Mouse (Mus musculus) spleen, adult 2 months (tissue): ENCODE measurements around the gene 1700029P11Rik. TPM values are rescaled to one million over a fixed set of nuclear protein-coding genes. Genes with fewer than 3 reads are reported as not detected.

Experiments
- DNase-seq, 2 experiments: peaks; one replicate each; pipeline versions ENCODE4 v3.0.0 to v3.0.0-alpha.2; 2012 to 2021; ENCODE audit warnings: low spot score in 2 of 2, low read depth in 1 of 2
- H3K27ac ChIP-seq: fragments of 200-500 bp; 2 replicates; pipeline ENCODE4 v1.5.1; 2012; ENCODE audit warnings: low read length, inconsistent platforms; ENCODE audit not compliant: insufficient read depth
- H3K27me3 ChIP-seq: fragments of 200-500 bp; 2 replicates; pipeline ENCODE4 v1.6.1; 2012; ENCODE audit warnings: mild to moderate bottlenecking, moderate library complexity, low read length, inconsistent platforms; ENCODE audit not compliant: control insufficient read depth, insufficient read depth
- H3K36me3 ChIP-seq: fragments of 200-500 bp; 2 replicates; pipeline ENCODE4 v1.6.1; 2012; ENCODE audit warnings: mild to moderate bottlenecking, low read length, inconsistent platforms; ENCODE audit not compliant: control insufficient read depth, insufficient read depth
- H3K4me1 ChIP-seq: fragments of 200-500 bp; 2 replicates; pipeline ENCODE4 v1.6.1; 2011; ENCODE audit warnings: inconsistent platforms; ENCODE audit not compliant: control insufficient read depth, insufficient read depth, insufficient read length
- H3K4me3 ChIP-seq: fragments of 200-500 bp; 2 replicates; pipeline ENCODE4 v1.5.1; 2011; ENCODE audit warnings: mild to moderate bottlenecking, inconsistent platforms; ENCODE audit not compliant: insufficient read depth, insufficient read length; ENCODE audit errors: extremely low read depth
- CTCF ChIP-seq: fragments of 200-500 bp; IDR thresholded peaks from 2 replicates; pipeline ENCODE4 v1.5.1; 2011; ENCODE audit warnings: mild to moderate bottlenecking, inconsistent platforms; ENCODE audit not compliant: insufficient read depth, insufficient read length, insufficient replicate concordance; ENCODE audit errors: extremely low read depth
- POLR2A ChIP-seq: fragments of 200-500 bp; IDR thresholded peaks from 2 replicates; pipeline ENCODE4 v1.6.1; 2011; ENCODE audit warnings: low read depth, low read length, inconsistent platforms
- WGBS: fragments of 180-500 bp; shearing (Covaris S2); methylation state at CpG from one replicate; pipeline ENCODE4 v1.1.7; 2018; 5-methylcytosine and 5-hydroxymethylcytosine counted together
- polyA plus RNA-seq: library from polyadenylated mRNA; depleted of rRNA; stranded (reverse); fragments of >200 nt; gene quantifications from 2 replicates; pipeline ENCODE4 v1.2.3, GENCODE M21; 2012

The 1700029P11Rik gene
- polyA plus RNA-seq, 1 experiment, result not detected

DNA sequence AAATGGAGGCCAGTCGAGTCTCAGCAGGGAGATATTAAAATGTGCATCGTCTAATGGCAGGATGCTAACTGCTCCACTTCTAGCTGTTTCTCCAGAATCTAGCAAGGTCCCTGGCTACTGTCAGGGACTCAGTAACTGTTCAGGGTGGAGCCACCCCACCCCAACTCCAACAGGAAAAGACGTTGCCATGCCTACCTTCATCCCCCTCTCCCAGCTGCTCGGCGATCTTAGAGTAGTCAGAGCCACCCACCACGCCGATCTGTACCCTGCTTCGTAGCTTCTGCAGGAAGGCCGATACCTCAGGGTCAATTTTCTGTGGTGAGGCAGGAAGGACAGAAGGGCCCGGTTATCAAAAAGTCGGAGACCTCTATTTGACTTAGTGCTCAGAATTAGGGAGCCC lies 22.7 kb upstream of the 1700029P11Rik start:
- 91% methylated on average over 11 of the region's 11 CpGs for whole genome bisulfite sequencing

DNA sequence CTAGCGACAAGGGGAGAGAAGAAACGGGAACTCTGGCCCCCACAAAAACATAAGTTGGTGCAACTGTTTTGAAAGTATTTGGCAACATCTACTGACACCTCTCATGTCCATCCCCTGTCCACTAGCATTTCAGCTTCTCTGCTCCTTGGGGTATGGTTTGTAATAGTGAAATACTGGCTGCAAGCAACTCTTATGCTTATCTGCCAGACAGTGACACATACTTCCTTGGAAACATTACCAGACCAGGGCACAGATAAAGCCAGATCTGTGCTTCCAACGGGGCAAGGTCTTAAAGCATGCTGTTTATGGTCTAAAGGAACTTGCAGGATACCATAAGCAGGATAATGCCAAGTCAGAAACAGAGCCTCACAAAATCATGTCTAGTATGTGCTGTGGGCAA lies 21.4 kb upstream of the 1700029P11Rik start:
- 88% methylated on average over 3 of the region's 3 CpGs for WGBS
- no peak for DNase-seq
- no peak overlapping the region for H3K27ac ChIP-seq

More for the DNA sequence above, 22.7 kb upstream of the 1700029P11Rik start:
- H3K27ac ChIP-seq, result no peak overlapping the region
- DNase-seq, result no peak
- no peaks in the 10 kb centered on the region for H3K4me1 ChIP-seq
- H3K27me3 ChIP-seq, result no peaks in the 10 kb centered on the region
- H3K4me3 ChIP-seq, result no peak overlapping the region
- no peak for TF ChIP-seq POLR2A
- TF ChIP-seq CTCF, result no peak
- H3K36me3 ChIP-seq, result peaks cover 6% of the 10 kb centered on the region; the same call in 1 of the 2 replicates

DNA sequence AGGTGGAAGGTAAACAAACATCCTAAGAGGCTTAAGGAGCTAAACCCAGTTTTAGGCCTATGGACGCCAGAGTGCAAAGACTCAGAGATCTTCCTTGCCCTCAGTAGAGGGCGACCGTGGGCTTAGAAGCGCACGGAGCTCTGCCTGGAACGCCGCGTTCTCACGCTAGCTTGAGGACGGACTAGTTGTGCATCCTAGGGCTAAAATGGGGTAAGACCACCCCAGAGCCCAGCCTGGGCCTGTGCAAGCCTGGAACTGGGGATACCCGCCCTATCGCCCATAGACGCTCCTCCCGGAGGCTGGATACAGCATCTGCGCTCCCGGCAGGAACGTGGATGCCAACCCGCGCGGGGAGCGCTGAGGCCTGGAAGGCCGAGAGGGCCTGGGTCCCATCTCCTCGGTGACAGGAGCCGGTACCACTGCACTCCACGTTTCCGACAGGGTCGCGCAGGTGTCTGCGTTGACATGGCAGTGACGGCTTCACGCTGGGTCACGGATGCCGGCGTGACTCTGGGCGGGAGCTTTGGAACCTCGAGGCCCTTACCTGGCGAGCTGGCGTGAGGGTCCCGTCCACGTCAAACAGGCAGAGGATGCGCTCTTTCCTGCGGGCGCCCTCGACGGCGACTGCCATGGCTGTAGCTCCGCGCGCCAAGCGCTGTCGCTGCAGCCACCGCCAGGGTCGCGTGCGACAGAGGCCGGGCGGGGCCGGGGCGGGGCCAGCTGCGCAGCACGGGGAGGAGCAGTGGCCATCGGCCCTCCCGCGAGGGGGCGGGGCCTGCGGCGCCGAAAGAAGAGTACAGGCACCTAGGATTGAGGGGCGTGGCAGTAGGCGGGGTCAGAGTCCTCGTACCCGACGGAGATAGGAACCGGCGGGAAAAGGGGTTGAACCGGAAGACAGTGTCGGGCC lies 19.9 kb upstream of the 1700029P11Rik start, which contains the start of gene Pmm1:
Gene Pmm1 (minus strand): TSS at position 760 of the 907 bp plus-strand sequence.
- Histone ChIP-seq H3K27me3 (no peaks in the 10 kb centered on the region), H3K36me3 (peaks cover 1% of the 10 kb centered on the region; the same call in 1 of the 2 replicates), H3K27ac (peak within 1 kb of the TSS; percentile 35; the same call in 1 of the 2 replicates), H3K4me1 (no peaks in the 10 kb centered on the region), H3K4me3 (peak within 1 kb of the TSS; percentile 66)
- DNase-seq, result peak; percentile 95 to 100
- under 1% methylated on average over 77 of the region's 77 CpGs for WGBS
- TF ChIP-seq CTCF (peak; percentile 56; the same call in 1 of the 2 replicates), POLR2A (no peak)

More for the DNA sequence above, 21.4 kb upstream of the 1700029P11Rik start:
- TF ChIP-seq POLR2A, result no peak
- TF ChIP-seq CTCF, result no peak
- H3K36me3 ChIP-seq, result peaks cover 5% of the 10 kb centered on the region; the same call in 1 of the 2 replicates
- no peaks in the 10 kb centered on the region for H3K27me3 ChIP-seq
- H3K4me3 ChIP-seq, result no peak overlapping the region
- no peaks in the 10 kb centered on the region for H3K4me1 ChIP-seq

DNA sequence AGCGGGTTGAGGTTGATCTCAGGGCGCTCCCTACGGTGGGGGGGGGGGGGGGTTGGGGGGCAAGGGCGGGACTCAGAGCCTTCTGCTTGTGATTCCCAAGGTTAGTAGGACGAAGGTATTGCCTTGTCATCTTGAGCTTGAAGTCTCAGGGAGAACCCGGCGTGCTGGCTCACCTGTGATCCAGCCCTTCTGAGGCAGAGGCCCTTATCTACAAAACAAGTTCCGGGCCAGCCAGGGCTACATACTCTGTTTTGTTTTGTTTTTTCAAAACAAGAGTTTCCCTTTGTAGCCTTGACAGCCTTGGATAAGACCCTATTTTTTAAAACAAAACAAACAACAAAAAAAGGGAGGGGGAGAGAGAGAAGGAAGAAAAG lies 19.3 kb upstream of the 1700029P11Rik start:
- no peaks in the 10 kb centered on the region for H3K4me1 ChIP-seq
- no peak overlapping the region for H3K27ac ChIP-seq
- peak overlapping the region; percentile 56 for H3K4me3 ChIP-seq
- 0% methylated on average over 6 of the region's 8 CpGs for WGBS
- no peaks in the 10 kb centered on the region for H3K36me3 ChIP-seq
- DNase-seq, result no peak
- no peak for TF ChIP-seq POLR2A
- TF ChIP-seq CTCF, result no peak
- no peaks in the 10 kb centered on the region for H3K27me3 ChIP-seq

DNA sequence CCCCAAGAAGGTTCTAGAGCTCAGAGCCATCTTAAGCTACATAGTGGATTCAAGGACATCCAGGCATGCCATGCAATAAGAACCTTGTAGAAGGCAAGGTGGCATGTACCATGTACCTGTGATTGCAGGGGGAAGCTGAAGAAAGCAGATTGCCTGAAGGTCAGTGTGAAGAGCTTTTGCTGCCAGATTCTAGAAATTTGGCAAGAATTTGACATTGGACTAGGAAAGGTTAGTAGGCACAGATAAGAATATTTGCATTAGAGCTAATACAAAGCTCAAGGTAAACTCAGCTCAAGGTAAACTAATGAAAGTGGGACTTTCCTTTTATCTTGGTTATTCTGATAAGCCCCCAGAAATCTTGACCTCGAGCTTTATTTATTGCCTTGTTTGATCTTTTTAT lies 16.1 kb upstream of the 1700029P11Rik start:
- no peak for DNase-seq
- H3K27ac ChIP-seq, result no peak overlapping the region
- no peak for TF ChIP-seq CTCF
- TF ChIP-seq POLR2A, result no peak
- no peaks in the 10 kb centered on the region for H3K27me3 ChIP-seq
- no peak overlapping the region for H3K4me3 ChIP-seq
- H3K4me1 ChIP-seq, result no peaks in the 10 kb centered on the region
- no peaks in the 10 kb centered on the region for H3K36me3 ChIP-seq
- 56% methylated on average over 1 of the region's 1 CpGs for WGBS

DNA sequence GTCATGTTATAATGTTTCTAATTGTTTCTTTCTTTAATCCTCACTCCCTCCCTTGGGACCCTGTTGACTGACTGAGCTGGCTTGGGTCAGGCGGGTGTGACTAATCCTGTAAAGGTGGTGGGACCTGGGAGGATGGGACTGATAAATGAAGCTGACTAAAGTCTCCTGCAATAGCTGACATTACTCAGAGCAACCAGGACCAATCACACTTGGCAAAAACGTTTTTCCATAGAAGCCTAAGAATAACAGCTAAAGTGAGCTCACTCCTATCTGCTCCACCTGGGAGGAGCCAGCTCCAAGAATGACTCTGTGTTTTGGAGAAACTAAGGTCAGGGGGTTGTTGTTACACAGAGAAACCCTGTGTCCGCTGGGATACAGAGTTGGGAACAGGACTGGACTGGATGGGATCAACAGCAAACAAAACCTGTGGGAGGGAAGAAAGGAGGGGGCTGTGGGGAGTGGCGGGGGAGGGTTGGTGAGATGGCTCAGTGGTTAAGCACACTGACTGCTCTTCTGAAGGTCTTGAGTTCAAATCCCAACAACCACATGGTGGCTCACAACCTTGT lies 15.3 kb upstream of the 1700029P11Rik start:
- no peaks in the 10 kb centered on the region for H3K36me3 ChIP-seq
- H3K27me3 ChIP-seq, result no peaks in the 10 kb centered on the region
- 74% methylated on average over 4 of the region's 4 CpGs for WGBS
- TF ChIP-seq POLR2A (no peak), CTCF (no peak)
- no peak overlapping the region for H3K27ac ChIP-seq
- H3K4me1 ChIP-seq, result no peaks in the 10 kb centered on the region
- no peak for DNase-seq
- H3K4me3 ChIP-seq, result no peak overlapping the region
